Mouse (Mus musculus) brain, adult 2 months (tissue): ENCODE results near the gene Tm6sf1.

Experiments used
- DNase-seq: peaks from one replicate; pipeline ENCODE4 v3.0.0; 2011; ENCODE audit warnings: low read depth, low spot score

Tm6sf1 gene

GRCm38 (mm10) chr7:81850171-81850570, 8.6 kb upstream of the Tm6sf1 start:
- no peak for DNase-seq

GRCm38 (mm10) chr7:81851706-81852105, 7.1 kb upstream of the Tm6sf1 start:
- DNase-seq = no peak

GRCm38 (mm10) chr7:81854568-81855307, 4.1 kb upstream of the Tm6sf1 start:
- peak; percentile 61 for DNase-seq

GRCm38 (mm10) chr7:81855694-81856093, 3.1 kb upstream of the Tm6sf1 start, which contains the start of gene Gm10160:
Gene Gm10160 (minus strand): TSS chr7:81855794.
- no peak for DNase-seq

- no peak for DNase-seq
Observed at GRCm38 (mm10) chr7:81856221-81856620, 2.6 kb upstream of the Tm6sf1 start.

GRCm38 (mm10) chr7:81858236-81858635, 565 bp upstream of the Tm6sf1 start:
- DNase-seq = no peak

- peak; percentile 69 for DNase-seq
Observed at GRCm38 (mm10) chr7:81860071-81860470, 1.3 kb downstream of the Tm6sf1 start.

GRCm38 (mm10) chr7:81860996-81861395, 2.2 kb downstream of the Tm6sf1 start:
- DNase-seq = peak; percentile 33

- DNase-seq = no peak
Observed at GRCm38 (mm10) chr7:81861461-81861860, 2.7 kb downstream of the Tm6sf1 start.

- DNase-seq = no peak
Observed at GRCm38 (mm10) chr7:81861921-81862320, 3.1 kb downstream of the Tm6sf1 start.

GRCm38 (mm10) chr7:81862587-81863583, 4.1 kb downstream of the Tm6sf1 start:
- peak; percentile 37 for DNase-seq

GRCm38 (mm10) chr7:81864552-81864951, 5.8 kb downstream of the Tm6sf1 start:
- DNase-seq = no peak

GRCm38 (mm10) chr7:81865937-81866336, 7.1 kb downstream of the Tm6sf1 start:
- DNase-seq = no peak

GRCm38 (mm10) chr7:81867231-81867930, 8.6 kb downstream of the Tm6sf1 start:
- DNase-seq = no peak

- peak; percentile 99 for DNase-seq
Observed at GRCm38 (mm10) chr7:81868158-81868557, 9.4 kb downstream of the Tm6sf1 start.

- peak; percentile 54 for DNase-seq
Observed at GRCm38 (mm10) chr7:81872493-81873013, 13.8 kb downstream of the Tm6sf1 start.

- no peak for DNase-seq
Observed at GRCm38 (mm10) chr7:81873807-81874206, 15.0 kb downstream of the Tm6sf1 start.

GRCm38 (mm10) chr7:81874636-81875035, 15.8 kb downstream of the Tm6sf1 start:
- DNase-seq = no peak

- DNase-seq = peak; percentile 79
Observed at GRCm38 (mm10) chr7:81875372-81875771, 16.6 kb downstream of the Tm6sf1 start.

- DNase-seq = no peak
Observed at GRCm38 (mm10) chr7:81880286-81880685, 21.5 kb downstream of the Tm6sf1 start.

GRCm38 (mm10) chr7:81880797-81881196, 22.0 kb downstream of the Tm6sf1 start:
- no peak for DNase-seq
